Mouse (Mus musculus) kidney, embryonic 16.5 days (tissue): ENCODE data around the gene Ralgapa2. TPM values are rescaled to one million over a fixed set of nuclear protein-coding genes. Genes with fewer than 3 reads are reported as not detected.
A peak's percentile ranks its signal among the peaks of the same experiment; 100 is the strongest.

ENCODE experiments used
- ATAC-seq: fragments of 200-750 bp; cut with Nextera tagmentation; 2 replicates; pipeline ENCODE4 v1.8.0; 2017; ENCODE audit warnings: moderate TSS enrichment; ENCODE audit not compliant: low FRiP score, low TSS enrichment
- H3K27ac ChIP-seq: fragments of 300-500 bp; sonication (generic); 2 replicates; pipeline ENCODE4 v1.5.1; 2014; ENCODE audit warnings: low read length
- H3K27me3 ChIP-seq: fragments of 300-500 bp; sonication (generic); 2 replicates; pipeline ENCODE4 v1.6.1; 2014; ENCODE audit warnings: low read length, control low read depth, mixed read lengths; ENCODE audit not compliant: insufficient read depth
- H3K36me3 ChIP-seq: fragments of 300-500 bp; sonication (generic); 2 replicates; pipeline ENCODE4 v1.6.1; 2014; ENCODE audit warnings: low read length, control low read depth, mixed read lengths; ENCODE audit not compliant: insufficient read depth
- H3K4me1 ChIP-seq: fragments of 300-500 bp; sonication (generic); 2 replicates; pipeline ENCODE4 v1.6.1; 2014; ENCODE audit warnings: low read length, control low read depth, mixed read lengths; ENCODE audit not compliant: insufficient read depth
- H3K4me2 ChIP-seq: fragments of 300-500 bp; sonication (generic); replicated peaks from 2 replicates; pipeline ENCODE4 v1.6.1; 2014; ENCODE audit warnings: low read depth, low read length
- H3K4me3 ChIP-seq: fragments of 300-500 bp; sonication (generic); 2 replicates; pipeline ENCODE4 v1.5.1; 2014; ENCODE audit warnings: mild to moderate bottlenecking, low read length
- H3K9ac ChIP-seq: fragments of 300-500 bp; sonication (generic); replicated peaks from 2 replicates; pipeline ENCODE4 v1.6.1; 2014; ENCODE audit warnings: low read length
- H3K9me3 ChIP-seq: fragments of 300-500 bp; sonication (generic); 2 replicates; pipeline ENCODE4 v1.6.1; 2016; ENCODE audit warnings: low read length, control low read depth
- WGBS: fragments of 180-500 bp; shearing (Covaris S2); extraction: QIAGEN DNeasy Blood & Tissue Kit; methylation state at CpG from one replicate; pipeline ENCODE4 v1.1.7; 2014; 5-methylcytosine and 5-hydroxymethylcytosine counted together
- polyA plus RNA-seq: library from polyadenylated mRNA; unstranded; fragments of >200 nt; fragmentation: Nextera tagmentation; extraction: Ambion mirVana; gene quantifications from 2 replicates; pipeline ENCODE4 v1.2.1, GENCODE M21; 2015

Gene Ralgapa2
- 6.8 and 8.0 TPM in 2 replicates for polyA plus RNA-seq

DNA sequence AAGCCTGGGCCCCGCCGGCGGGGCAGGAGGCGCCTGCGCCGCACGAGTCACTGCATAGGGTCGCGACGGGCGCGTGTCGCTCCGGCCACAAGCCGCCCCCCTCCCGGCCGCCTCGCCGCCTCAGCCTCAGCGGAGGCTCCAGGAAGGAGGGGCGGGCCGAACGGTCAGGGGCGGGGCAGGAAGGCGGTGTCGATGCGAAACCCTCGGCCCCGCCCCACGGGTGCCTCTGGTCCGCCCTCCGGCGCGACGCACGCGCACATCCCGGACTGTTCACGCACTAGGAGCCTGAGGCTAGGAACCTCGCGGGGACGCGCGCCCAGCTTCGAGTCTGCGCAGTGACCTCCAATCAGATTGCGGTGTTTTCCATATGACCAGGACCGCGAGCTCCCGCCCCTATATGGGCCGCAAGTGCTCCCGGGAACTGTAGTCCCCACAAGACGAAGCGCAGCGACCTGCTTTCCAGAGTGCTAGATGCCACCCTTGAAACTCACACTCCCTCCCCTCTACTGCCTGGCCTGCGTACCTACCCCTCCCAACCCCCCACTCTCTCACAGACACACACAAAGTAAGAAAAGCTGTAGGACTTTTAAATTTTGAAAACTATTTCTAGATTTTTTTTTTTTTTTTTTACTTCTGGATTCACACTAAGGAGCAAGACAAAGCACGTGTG, at the start of gene Ralgapa2:
TSS of gene Ralgapa2 (minus strand) at position 434 of the 670 bp plus-strand sequence.
- WGBS = under 1% methylated on average over 39 of the region's 57 CpGs
- H3K9ac ChIP-seq = peak within 1 kb of the TSS; percentile 90
- H3K27ac ChIP-seq = peak within 1 kb of the TSS; percentile 43; the same call in 1 of the 2 replicates
- no peaks in the 10 kb centered on the region for H3K36me3 ChIP-seq
- peak; percentile 98 for ATAC-seq
- H3K4me2 ChIP-seq = peak within 1 kb of the TSS; percentile 81
- H3K4me3 ChIP-seq = peak within 1 kb of the TSS; percentile 94
- H3K27me3 ChIP-seq = no peaks in the 10 kb centered on the region
- peaks cover 8% of the 10 kb centered on the region; the same call in 1 of the 2 replicates for H3K4me1 ChIP-seq
- no peaks in the 10 kb centered on the region for H3K9me3 ChIP-seq

DNA sequence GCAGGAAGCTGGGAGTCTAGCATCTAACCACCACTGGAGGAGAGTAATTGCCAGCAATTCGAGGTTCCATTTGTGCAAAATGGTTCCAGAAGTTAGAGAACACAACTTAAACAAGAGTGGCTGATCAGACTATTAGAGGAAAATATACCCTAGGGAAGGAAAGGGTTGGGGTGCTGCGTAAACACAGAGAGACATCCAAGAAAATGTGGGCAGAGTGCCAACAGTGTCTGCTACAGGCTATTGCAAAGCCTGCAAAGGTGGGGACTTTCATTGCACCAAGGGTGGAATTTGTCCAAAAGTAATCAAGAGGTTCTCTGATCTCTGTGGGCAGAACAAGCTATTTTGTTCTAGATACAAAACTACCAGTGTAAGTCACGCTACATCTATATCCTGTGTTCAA, 49.4 kb upstream of the Ralgapa2 start:
- Histone ChIP-seq H3K4me2 (no peak overlapping the region), H3K4me3 (no peak overlapping the region), H3K4me1 (0 out of 2 replicates have a peak, but pooled peaks cover 4% of the 10 kb centered on the region), H3K27ac (no peak overlapping the region), H3K27me3 (no peaks in the 10 kb centered on the region), H3K9ac (no peak overlapping the region), H3K36me3 (no peaks in the 10 kb centered on the region), H3K9me3 (no peaks in the 10 kb centered on the region)
- no peak for ATAC-seq
- WGBS = 69% methylated on average over 3 of the region's 3 CpGs

DNA sequence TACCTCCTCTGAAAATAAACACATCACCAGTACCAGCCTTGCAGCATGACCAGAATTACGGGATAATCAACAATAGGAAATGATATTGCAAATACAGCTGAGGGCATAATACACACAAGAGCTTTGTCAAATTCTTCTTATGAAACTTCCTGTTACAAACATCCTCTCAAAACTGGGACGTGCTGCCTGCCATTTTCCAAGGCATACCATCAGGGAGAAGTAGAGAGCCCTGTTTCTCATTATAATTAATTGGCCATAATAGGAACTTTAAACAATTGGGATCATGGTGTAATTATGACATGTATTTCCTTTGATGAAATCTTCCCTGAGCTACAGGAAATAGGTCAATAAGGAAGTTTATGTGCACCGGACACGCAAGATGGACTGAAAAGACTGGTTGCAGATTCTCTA, 48.5 kb upstream of the Ralgapa2 start:
- Histone ChIP-seq H3K9me3 (no peaks in the 10 kb centered on the region), H3K9ac (no peak overlapping the region), H3K4me3 (no peak overlapping the region), H3K36me3 (no peaks in the 10 kb centered on the region), H3K27me3 (no peaks in the 10 kb centered on the region), H3K4me2 (no peak overlapping the region), H3K27ac (no peak overlapping the region), H3K4me1 (0 out of 2 replicates have a peak, but pooled peaks cover 4% of the 10 kb centered on the region)
- WGBS = 69% methylated on average over 4 of the region's 4 CpGs
- ATAC-seq = no peak

DNA sequence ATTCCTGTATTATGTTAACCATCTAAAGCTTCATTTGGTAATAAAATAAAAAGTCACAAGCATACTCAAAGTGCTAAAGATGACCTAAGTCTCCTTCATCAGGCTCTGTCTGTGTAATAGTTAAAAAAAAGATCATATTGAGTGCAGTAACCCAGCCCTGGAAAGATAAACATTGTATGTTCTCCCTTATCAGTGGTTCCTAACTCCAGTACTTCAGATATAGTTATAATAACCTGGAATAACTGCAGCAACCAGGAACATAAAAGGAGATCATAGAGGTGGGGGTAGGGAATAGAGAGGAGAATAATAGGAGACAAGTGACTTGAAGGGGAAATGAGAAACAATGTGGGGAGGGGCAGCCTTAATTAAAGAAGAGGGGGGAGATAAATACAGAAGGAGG, 44.0 kb upstream of the Ralgapa2 start:
- no peaks in the 10 kb centered on the region for H3K9me3 ChIP-seq
- no peaks in the 10 kb centered on the region for H3K4me1 ChIP-seq
- H3K4me3 ChIP-seq = no peak overlapping the region
- H3K36me3 ChIP-seq = no peaks in the 10 kb centered on the region
- no peak for ATAC-seq
- H3K27me3 ChIP-seq = no peaks in the 10 kb centered on the region
- H3K4me2 ChIP-seq = no peak overlapping the region
- H3K9ac ChIP-seq = no peak overlapping the region
- no peak overlapping the region for H3K27ac ChIP-seq

DNA sequence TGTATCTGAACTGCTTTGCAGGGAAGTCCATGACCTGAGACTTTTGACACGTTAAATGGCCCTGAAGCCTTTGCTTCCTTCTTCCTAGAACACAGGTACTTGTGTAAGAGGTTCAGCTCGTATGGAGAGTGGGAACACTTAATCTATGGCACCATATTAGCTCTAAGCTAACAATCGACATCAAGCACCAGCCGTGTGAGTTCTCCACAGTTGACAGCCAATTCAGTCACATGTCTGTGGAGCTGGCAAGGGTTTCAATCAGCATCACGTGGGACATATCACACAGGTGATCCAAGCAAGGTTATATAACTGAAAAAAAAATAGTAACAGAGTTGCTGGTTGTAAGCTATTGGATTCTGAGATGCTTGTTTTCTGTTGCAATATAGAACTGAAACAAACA, 43.2 kb upstream of the Ralgapa2 start:
- no peak overlapping the region for H3K4me2 ChIP-seq
- no peaks in the 10 kb centered on the region for H3K4me1 ChIP-seq
- no peak overlapping the region for H3K4me3 ChIP-seq
- WGBS = 73% methylated on average over 5 of the region's 5 CpGs
- H3K27ac ChIP-seq = no peak overlapping the region
- no peaks in the 10 kb centered on the region for H3K36me3 ChIP-seq
- H3K27me3 ChIP-seq = no peaks in the 10 kb centered on the region
- no peaks in the 10 kb centered on the region for H3K9me3 ChIP-seq
- no peak overlapping the region for H3K9ac ChIP-seq
- ATAC-seq = no peak

DNA sequence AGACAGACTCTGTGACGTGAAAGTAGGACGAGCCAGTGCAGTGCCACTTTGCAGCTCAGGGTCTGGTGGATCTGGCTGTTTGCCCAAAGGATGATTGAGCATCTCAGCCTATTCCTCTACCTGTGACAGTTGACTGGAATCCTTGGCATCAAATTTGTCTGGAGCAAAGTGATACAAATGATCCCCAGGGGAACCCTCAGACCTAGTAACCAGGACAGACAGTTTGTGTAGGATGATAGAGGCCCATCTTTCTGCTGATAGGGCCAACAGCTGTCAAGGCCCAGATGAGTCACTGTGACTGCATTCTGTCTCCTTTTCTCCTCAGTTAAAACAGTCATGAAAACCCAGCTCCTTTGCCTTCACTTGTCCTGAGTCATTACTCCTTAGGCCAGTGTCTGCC, 41.6 kb upstream of the Ralgapa2 start:
- 46% methylated on average over 2 of the region's 2 CpGs for WGBS
- ATAC-seq = no peak
- H3K27me3 ChIP-seq = no peaks in the 10 kb centered on the region

DNA sequence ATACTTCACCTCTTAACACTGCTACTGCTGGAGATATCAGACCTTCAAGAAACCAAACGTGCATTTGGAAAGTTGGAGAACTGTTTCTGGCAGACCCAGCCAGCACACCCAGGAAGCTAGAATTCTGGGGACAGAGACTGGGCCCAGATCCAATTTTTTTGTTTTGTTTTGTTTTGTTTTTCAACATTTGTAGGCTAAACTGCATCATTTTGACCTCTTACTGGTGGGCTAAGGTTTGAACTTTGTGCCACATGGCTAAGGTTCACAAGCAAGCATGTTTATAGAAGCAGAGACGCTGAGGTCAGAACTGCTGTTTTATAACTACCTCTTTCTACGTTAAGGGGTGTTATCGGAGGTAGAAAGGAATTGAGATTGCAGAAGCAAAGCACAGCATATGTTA, 39.7 kb upstream of the Ralgapa2 start:
- H3K4me1 ChIP-seq = peaks cover 6% of the 10 kb centered on the region
- no peak for ATAC-seq
- no peaks in the 10 kb centered on the region for H3K27me3 ChIP-seq
- H3K27ac ChIP-seq = no peak overlapping the region
- H3K9ac ChIP-seq = no peak overlapping the region
- H3K4me3 ChIP-seq = no peak overlapping the region
- no peaks in the 10 kb centered on the region for H3K9me3 ChIP-seq
- H3K4me2 ChIP-seq = no peak overlapping the region
- no peaks in the 10 kb centered on the region for H3K36me3 ChIP-seq
- 67% methylated on average over 4 of the region's 4 CpGs for whole genome bisulfite sequencing

More for the DNA sequence above, 41.6 kb upstream of the Ralgapa2 start:
- no peak overlapping the region for H3K4me2 ChIP-seq
- H3K4me1 ChIP-seq = peaks cover 6% of the 10 kb centered on the region
- H3K4me3 ChIP-seq = no peak overlapping the region
- H3K36me3 ChIP-seq = no peaks in the 10 kb centered on the region
- H3K9ac ChIP-seq = no peak overlapping the region
- no peaks in the 10 kb centered on the region for H3K9me3 ChIP-seq
- H3K27ac ChIP-seq = no peak overlapping the region

DNA sequence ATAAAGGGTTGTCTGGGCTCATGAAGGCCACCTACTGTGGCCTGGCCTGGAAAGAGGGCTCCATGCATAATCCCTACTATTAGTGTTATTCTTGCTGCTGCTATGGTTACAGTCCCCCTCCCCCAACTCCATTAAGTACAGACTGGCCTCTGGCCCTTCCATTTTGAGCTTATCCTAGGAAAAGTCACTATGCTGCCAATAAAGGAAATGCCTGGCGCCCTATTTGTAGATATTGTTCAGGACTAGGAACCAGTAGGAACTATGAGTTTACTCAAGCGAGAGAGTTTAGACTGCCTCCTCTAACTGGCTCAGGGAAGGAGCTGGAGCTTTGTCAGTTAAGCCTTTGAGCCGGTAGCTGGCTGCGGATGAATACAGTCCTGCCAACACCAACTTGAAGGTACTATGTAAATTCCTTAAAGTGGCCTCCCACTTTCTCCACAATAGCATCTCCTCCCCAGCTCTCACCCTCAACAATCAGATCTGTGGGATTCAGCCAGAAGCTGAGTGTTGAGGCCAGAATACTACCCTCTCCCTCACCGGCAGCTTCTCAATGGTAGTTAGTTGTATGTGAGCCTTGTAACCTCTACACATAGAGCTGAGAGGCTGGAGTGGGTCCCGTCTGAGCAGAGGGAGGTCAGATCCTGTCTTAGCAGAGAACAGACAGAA, 37.1 kb upstream of the Ralgapa2 start:
- no peak for ATAC-seq
- H3K9ac ChIP-seq = no peak overlapping the region

DNA sequence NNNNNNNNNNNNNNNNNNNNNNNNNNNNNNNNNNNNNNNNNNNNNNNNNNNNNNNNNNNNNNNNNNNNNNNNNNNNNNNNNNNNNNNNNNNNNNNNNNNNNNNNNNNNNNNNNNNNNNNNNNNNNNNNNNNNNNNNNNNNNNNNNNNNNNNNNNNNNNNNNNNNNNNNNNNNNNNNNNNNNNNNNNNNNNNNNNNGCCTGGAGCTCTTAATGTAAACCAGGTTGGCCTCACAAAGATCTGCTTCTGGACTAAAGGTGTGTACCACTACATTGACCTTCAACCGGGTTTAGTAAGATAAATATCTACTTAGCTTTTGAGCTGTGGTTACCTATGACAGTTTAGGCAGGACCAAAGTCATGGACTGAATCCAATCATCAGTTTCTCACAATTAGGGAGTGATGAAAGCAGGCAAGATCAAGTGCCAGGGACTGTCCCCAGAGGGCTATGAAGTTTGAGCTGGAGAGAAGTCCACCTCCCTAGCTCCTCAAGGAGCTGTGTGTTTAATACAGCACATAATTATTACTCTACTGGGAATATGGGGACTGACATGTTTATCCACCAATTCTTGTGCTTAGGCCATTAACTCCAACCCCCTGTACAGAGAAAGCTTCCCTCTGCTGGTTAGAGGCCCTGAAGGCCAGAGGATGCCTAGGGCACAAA, 32.1 kb upstream of the Ralgapa2 start:
- Histone ChIP-seq H3K4me2 (no peak overlapping the region), H3K27me3 (no peaks in the 10 kb centered on the region), H3K9me3 (peaks cover 5% of the 10 kb centered on the region; the same call in 1 of the 2 replicates), H3K27ac (no peak overlapping the region), H3K9ac (no peak overlapping the region), H3K4me3 (no peak overlapping the region), H3K36me3 (no peaks in the 10 kb centered on the region), H3K4me1 (peaks cover 3% of the 10 kb centered on the region)
- WGBS = 65% methylated on average over 1 of the region's 1 CpGs
- no peak for ATAC-seq

More for the DNA sequence above, 37.1 kb upstream of the Ralgapa2 start:
- 38% methylated on average over 6 of the region's 6 CpGs for WGBS
- Histone ChIP-seq H3K4me1 (peaks cover 6% of the 10 kb centered on the region), H3K9me3 (no peaks in the 10 kb centered on the region), H3K4me2 (no peak overlapping the region), H3K4me3 (no peak overlapping the region), H3K27ac (no peak overlapping the region), H3K36me3 (no peaks in the 10 kb centered on the region), H3K27me3 (no peaks in the 10 kb centered on the region)
